Mouse (Mus musculus) heart, embryonic 14.5 days (tissue): ENCODE data around the gene Stx2. TPM values are rescaled to one million over a fixed set of nuclear protein-coding genes. Genes with fewer than 3 reads are reported as not detected.
A peak's percentile ranks its signal among the peaks of the same experiment; 100 is the strongest.

Experiments used
- ATAC-seq: fragments of 200-750 bp; cut with Nextera tagmentation; 2 replicates; pipeline ENCODE4 v1.8.0; 2017; ENCODE audit warnings: low read depth, moderate TSS enrichment; ENCODE audit not compliant: insufficient number of reproducible peaks, insufficient read depth, low FRiP score
- H3K27ac ChIP-seq, 2 experiments: fragments of 200-500 bp in 1 of 2; fragments of 300-500 bp in 1 of 2; sonication (generic) in 1 of 2; replicated peaks in 1 of 2; 2 replicates each; pipeline ENCODE4 v1.5.1; 2012 to 2014; ENCODE audit warnings: low read depth in 2 of 2, low read length in 2 of 2, control low read depth in 1 of 2, mild to moderate bottlenecking in 1 of 2, mixed read lengths in 1 of 2; ENCODE audit not compliant: control insufficient read depth in 1 of 2, insufficient read depth in 1 of 2
- H3K27me3 ChIP-seq: fragments of 300-500 bp; sonication (generic); 2 replicates; pipeline ENCODE4 v1.6.1; 2014; ENCODE audit warnings: mild to moderate bottlenecking, low read length, control low read depth; ENCODE audit not compliant: control insufficient read depth, insufficient read depth
- H3K36me3 ChIP-seq: fragments of 300-500 bp; sonication (generic); 2 replicates; pipeline ENCODE4 v1.6.1; 2014; ENCODE audit warnings: mild to moderate bottlenecking, control low read depth, low read length, mixed read lengths; ENCODE audit not compliant: control insufficient read depth, insufficient read depth
- H3K4me1 ChIP-seq, 2 experiments: fragments of 200-500 bp in 1 of 2; fragments of 300-500 bp in 1 of 2; sonication (generic) in 1 of 2; 2 replicates each; pipeline ENCODE4 v1.6.1; 2012 to 2014; ENCODE audit warnings: low read length in 2 of 2, control low read depth in 1 of 2, mixed read lengths in 1 of 2; ENCODE audit not compliant: control insufficient read depth in 2 of 2, insufficient read depth in 2 of 2
- H3K4me2 ChIP-seq: fragments of 300-500 bp; sonication (generic); 2 replicates; pipeline ENCODE4 v1.6.1; 2014; ENCODE audit warnings: mild to moderate bottlenecking, low read length
- H3K4me3 ChIP-seq, 2 experiments: fragments of 200-500 bp in 1 of 2; fragments of 300-500 bp in 1 of 2; sonication (generic) in 1 of 2; 2 replicates each; pipeline ENCODE4 v1.5.1; 2012 to 2014; ENCODE audit warnings: low read length in 2 of 2, mild to moderate bottlenecking in 2 of 2, control low read depth in 1 of 2, low read depth in 1 of 2, moderate library complexity in 1 of 2; ENCODE audit not compliant: control insufficient read depth in 1 of 2, insufficient read depth in 1 of 2
- H3K9ac ChIP-seq: fragments of 300-500 bp; sonication (generic); 2 replicates; pipeline ENCODE4 v1.6.1; 2014; ENCODE audit warnings: mild to moderate bottlenecking, low read length
- H3K9me3 ChIP-seq: fragments of 300-500 bp; sonication (generic); 2 replicates; pipeline ENCODE4 v1.6.1; 2016; ENCODE audit warnings: low read length, control low read depth; ENCODE audit not compliant: control insufficient read depth
- WGBS: fragments of 180-500 bp; shearing (Covaris S2); extraction: QIAGEN DNeasy Blood & Tissue Kit; methylation state at CpG from one replicate; pipeline ENCODE4 v1.1.7; 2014; 5-methylcytosine and 5-hydroxymethylcytosine counted together
- polyA plus RNA-seq: library from polyadenylated mRNA; unstranded; fragments of >200 nt; fragmentation: Nextera tagmentation; extraction: Ambion mirVana; gene quantifications from 2 replicates; pipeline ENCODE4 v1.2.1, GENCODE M21; 2014

Stx2 gene
- polyA plus RNA-seq, 1 experiment from 2014 or later: 21.3 TPM

GRCm38 (mm10) chr5:128951472-128951871 lies 56.9 kb downstream of the Stx2 start:
- no peak overlapping the region; the same call in 1 of the 2 replicates for H3K4me2 ChIP-seq

GRCm38 (mm10) chr5:128947093-128947492 lies 61.3 kb downstream of the Stx2 start:
- H3K9ac ChIP-seq: no peak overlapping the region
- WGBS: 78% methylated on average over 5 of the region's 5 CpGs
- no peaks in the 10 kb centered on the region; the same call in 1 of the 2 replicates for H3K27me3 ChIP-seq
- no peak overlapping the region for H3K4me2 ChIP-seq
- H3K36me3 ChIP-seq: no peaks in the 10 kb centered on the region
- H3K4me1 ChIP-seq: no peaks in the 10 kb centered on the region
- H3K27ac ChIP-seq: no peak overlapping the region
- no peak overlapping the region for H3K4me3 ChIP-seq
- no peaks in the 10 kb centered on the region for H3K9me3 ChIP-seq
- ATAC-seq: no peak

More at GRCm38 (mm10) chr5:128951472-128951871, 56.9 kb downstream of the Stx2 start:
- ATAC-seq: 0 out of 2 replicates have a peak, but pooled peaks have one; percentile 28
- H3K9me3 ChIP-seq: 0 out of 2 replicates have a peak, but pooled peaks cover 2% of the 10 kb centered on the region
- 28% methylated on average over 4 of the region's 4 CpGs for WGBS
- no peak overlapping the region for H3K4me3 ChIP-seq
- H3K36me3 ChIP-seq: no peaks in the 10 kb centered on the region
- peaks cover 7% of the 10 kb centered on the region for H3K27me3 ChIP-seq
- no peak overlapping the region for H3K27ac ChIP-seq
- 0 out of 4 replicates have a peak, but pooled peaks cover 0 to 4% of the 10 kb centered on the region in 2 experiments for H3K4me1 ChIP-seq
- H3K9ac ChIP-seq: no peak overlapping the region

GRCm38 (mm10) chr5:128940436-128940835 lies 67.9 kb downstream of the Stx2 start:
- 73% methylated on average over 10 of the region's 10 CpGs for WGBS
- no peaks in the 10 kb centered on the region for H3K27me3 ChIP-seq
- H3K36me3 ChIP-seq: no peaks in the 10 kb centered on the region
- H3K9me3 ChIP-seq: no peaks in the 10 kb centered on the region
- no peak overlapping the region for H3K27ac ChIP-seq
- no peak overlapping the region for H3K4me3 ChIP-seq
- H3K4me2 ChIP-seq: no peak overlapping the region
- H3K4me1 ChIP-seq: peaks cover 2 to 4% of the 10 kb centered on the region in 2 experiments; a peak in 3 of 4 replicates
- ATAC-seq: no peak
- H3K9ac ChIP-seq: no peak overlapping the region

GRCm38 (mm10) chr5:128935359-128935899 lies 72.9 kb downstream of the Stx2 start:
- Histone ChIP-seq H3K27me3 (no peaks in the 10 kb centered on the region), H3K9me3 (no peaks in the 10 kb centered on the region), H3K9ac (no peak overlapping the region), H3K4me1 (peaks cover 7 to 10% of the 10 kb centered on the region in 2 experiments), H3K36me3 (no peaks in the 10 kb centered on the region), H3K27ac (no peak overlapping the region), H3K4me3 (no peak overlapping the region), H3K4me2 (no peak overlapping the region)
- WGBS: 28% methylated on average over 6 of the region's 6 CpGs
- ATAC-seq: peak; percentile 89

Other genes starting within 250 kb of the Stx2 start
- gene Rimbp2, start 55.1 kb downstream of the Stx2 start, polyA plus RNA-seq: 0.54 and 0.63 TPM in 2 replicates
- gene Ran, start 11.5 kb upstream of the Stx2 start, polyA plus RNA-seq: 333 and 339 TPM in 2 replicates
- gene Adgrd1, start 88.2 kb upstream of the Stx2 start, polyA plus RNA-seq: 1.5 and 1.6 TPM in 2 replicates